Comparison of ENCODE assay signal across 7 mouse cellular contexts in the genomic region with DNA sequence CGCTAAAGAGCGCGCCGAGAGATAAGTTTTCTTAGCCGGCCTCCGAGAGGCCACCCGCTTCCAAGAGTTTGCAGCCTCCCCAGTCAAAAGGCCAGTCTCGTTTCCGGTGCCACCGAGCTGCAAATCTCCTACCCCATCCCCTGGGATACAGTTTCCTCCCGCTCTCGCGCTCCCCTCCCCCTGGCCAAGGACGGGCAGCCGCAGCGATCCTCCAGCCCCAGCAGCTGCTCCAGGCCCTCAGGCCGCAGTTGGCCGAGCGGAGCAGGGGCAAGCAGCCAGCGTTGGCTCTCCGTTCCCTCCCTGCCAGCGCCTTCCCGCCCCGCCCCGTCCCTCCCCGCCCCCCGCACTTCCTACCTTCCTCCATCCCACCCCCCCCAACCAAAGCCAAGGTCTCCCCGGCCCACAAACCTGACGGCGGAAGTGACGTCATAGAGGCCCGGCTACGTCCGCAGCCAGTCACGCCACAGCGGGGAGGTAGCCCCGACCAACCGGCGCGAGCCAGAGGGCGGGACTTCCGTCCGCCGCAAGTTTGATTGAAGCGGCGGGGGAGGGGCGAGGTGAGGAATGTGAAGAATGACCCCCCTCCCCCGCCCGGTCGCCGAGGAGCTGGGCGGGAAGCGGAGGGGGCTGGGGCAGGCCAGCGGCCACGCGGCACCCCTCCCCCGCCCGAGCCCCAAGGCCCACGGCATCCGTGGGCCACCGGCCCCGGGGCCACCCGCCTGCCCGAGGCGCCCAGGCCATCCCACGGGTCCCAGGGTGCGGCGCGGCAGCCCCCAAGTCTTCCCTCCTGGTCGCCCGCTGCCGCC. TPM values are rescaled to one million over a fixed set of nuclear protein-coding genes. Genes with fewer than 3 reads are reported as not detected.
DNase-seq lines count a peak whose midpoint lies in the region; ATAC-seq lines count a peak whose summit lies in the region.

No protein-coding gene starts in this region.

- H3K9ac ChIP-seq in intestine, embryonic 16.5 days (ENCODE audit: low read depth, low read length), result peak overlapping the region; percentile 100
- peak overlapping the region; percentile 99 for H3K9ac ChIP-seq in midbrain, embryonic 11.5 days (ENCODE audit: low read length)

- intact Hi-C loops in left cerebral cortex, postnatal 36 days (cut with DNase I), result no loop called here

- H3K27ac ChIP-seq in intestine, embryonic 16.5 days (ENCODE audit: low read length), result peak overlapping the region; percentile 100
- H3K27ac ChIP-seq in midbrain, embryonic 11.5 days (ENCODE audit: low read depth, low read length), result peak overlapping the region; percentile 99

- under 1% methylated on average over 51 of the region's 72 CpGs for WGBS in intestine, embryonic 16.5 days
- WGBS in midbrain, embryonic 11.5 days, result under 1% methylated on average over 53 of the region's 72 CpGs

- no peaks in the 10 kb centered on the region for H3K36me3 ChIP-seq in intestine, embryonic 16.5 days (ENCODE audit: control insufficient read depth, insufficient read depth, low read length)
- H3K36me3 ChIP-seq in midbrain, embryonic 11.5 days (ENCODE audit: control insufficient read depth, insufficient read depth, low read length), result no peaks in the 10 kb centered on the region

- no peaks in the 10 kb centered on the region for H3K9me3 ChIP-seq in intestine, embryonic 16.5 days (ENCODE audit: control insufficient read depth, low read length)
- no peaks in the 10 kb centered on the region for H3K9me3 ChIP-seq in midbrain, embryonic 11.5 days (ENCODE audit: control insufficient read depth, low read length)

- DNase-seq in adrenal gland, adult 8-10 months, result peak; percentile 97
- peak; percentile 98 for DNase-seq in embryo, embryonic 9.5 days (ENCODE audit: extremely low spot score)
- peak; percentile 97 to 99 for DNase-seq in gastrocnemius, postnatal 4 days (ENCODE audit: low spot score in 2 of 2)
- DNase-seq in left cerebral cortex, postnatal 36 days (ENCODE audit: low spot score in 2 of 2), result peak; percentile 94 to 95
- DNase-seq in midbrain, embryonic 11.5 days (ENCODE audit: low spot score, missing footprints), result peak; percentile 100
- peak; percentile 100 for DNase-seq in skeletal muscle tissue, adult 2 months (ENCODE audit: low read depth, low spot score)

- H3K27me3 ChIP-seq in intestine, embryonic 16.5 days (replicated peaks; ENCODE audit: control insufficient read depth, insufficient read depth, low read length), result no peaks in the 10 kb centered on the region
- H3K27me3 ChIP-seq in midbrain, embryonic 11.5 days (ENCODE audit: control insufficient read depth, insufficient read depth, low read length), result no peaks in the 10 kb centered on the region

- peak overlapping the region; percentile 93 for H3K4me3 ChIP-seq in intestine, embryonic 16.5 days (ENCODE audit: low read length)
- peak overlapping the region; percentile 94 for H3K4me3 ChIP-seq in midbrain, embryonic 11.5 days (ENCODE audit: low read depth, low read length)

- peak overlapping the region; percentile 62 for H3K4me2 ChIP-seq in intestine, embryonic 16.5 days (ENCODE audit: low read depth, low read length)
- peak overlapping the region; percentile 64 for H3K4me2 ChIP-seq in midbrain, embryonic 11.5 days

- peaks cover 19% of the 10 kb centered on the region for H3K4me1 ChIP-seq in intestine, embryonic 16.5 days (ENCODE audit: control insufficient read depth, insufficient read depth, low read length)
- 0 out of 2 replicates have a peak, but pooled peaks cover 4% of the 10 kb centered on the region for H3K4me1 ChIP-seq in midbrain, embryonic 11.5 days (ENCODE audit: control insufficient read depth, insufficient read depth, low read length)

- peak; percentile 89 for ATAC-seq in intestine, embryonic 16.5 days
- ATAC-seq in midbrain, embryonic 11.5 days (ENCODE audit: low FRiP score), result peak; percentile 86

RNA-seq across cellular contexts. Expression of gene A830005F24Rik, which starts 32.3 kb away (rescaled TPM):
- total RNA-seq in adrenal gland, adult 8-10 months (2022), result not detected
- total RNA-seq in gastrocnemius, postnatal 4 days (2021), result not detected
- polyA plus RNA-seq in intestine, embryonic 16.5 days (2015; fragmentation: Nextera tagmentation; extraction: Ambion mirVana), result 0.57 and 0.60 TPM in 2 replicates
- total RNA-seq in left cerebral cortex, postnatal 36 days (2021), result 1 to 10 TPM; 1.8 to 2.0 TPM
- 2.9 and 3.1 TPM in 2 replicates for polyA plus RNA-seq in midbrain, embryonic 11.5 days (2014; fragmentation: Nextera tagmentation; extraction: Ambion mirVana)

RNA-seq across cellular contexts. Expression of gene Zfp169, which starts 32.4 kb away (rescaled TPM):
- 10 to 100 TPM; 11.3 to 13.7 (median 12.7) TPM for total RNA-seq in adrenal gland, adult 8-10 months (2022)
- total RNA-seq in gastrocnemius, postnatal 4 days (2021), result 1 to 10 TPM; 5.8 to 7.7 TPM
- polyA plus RNA-seq in intestine, embryonic 16.5 days (2015; fragmentation: Nextera tagmentation; extraction: Ambion mirVana), result 2.1 and 3.2 TPM in 2 replicates
- 10 to 100 TPM; 19.3 to 27.6 TPM for total RNA-seq in left cerebral cortex, postnatal 36 days (2021)
- 8.5 and 9.0 TPM in 2 replicates for polyA plus RNA-seq in midbrain, embryonic 11.5 days (2014; fragmentation: Nextera tagmentation; extraction: Ambion mirVana)

Comparison
In these comparisons a context has a peak if more than half of its experiments do, and no peak if none do; other contexts are left out.
1. Peak in every context shown above with its lines: DNase-seq, ATAC-seq, H3K4me3 ChIP-seq and H3K27ac ChIP-seq.